Mouse (Mus musculus) urinary bladder, postnatal 36 days (tissue): ENCODE measurements around the gene Evpl.

Experiments used
- DNase-seq, 2 experiments: peaks; one replicate each; pipeline ENCODE4 v3.0.0; 2022; ENCODE audit warnings: low spot score in 2 of 2, mixed read lengths in 1 of 2

Evpl gene

DNA sequence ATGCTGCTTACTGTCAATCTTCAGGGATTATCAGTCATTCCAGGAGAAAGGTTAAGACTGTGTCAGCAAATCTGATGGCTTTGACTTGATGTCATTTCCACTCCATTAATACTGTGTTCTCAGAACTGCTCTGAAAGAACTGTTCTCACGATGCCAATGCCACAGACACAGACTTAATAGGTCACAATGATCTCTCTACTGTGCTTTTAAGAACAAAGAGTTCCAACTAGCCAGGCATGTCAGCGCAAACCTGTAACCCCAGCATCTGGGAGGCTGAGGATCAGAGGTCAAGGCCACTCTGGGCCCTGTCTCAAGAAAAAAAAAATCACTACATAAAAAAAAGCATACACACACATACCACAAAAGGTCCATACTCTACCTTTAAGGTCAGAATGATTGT lies 65.9 kb downstream of the Evpl start:
- DNase-seq, result no peak
